Mouse (Mus musculus) heart, postnatal 0 days (tissue): ENCODE data around the gene Enox1. TPM values are rescaled to one million over a fixed set of nuclear protein-coding genes. Genes with fewer than 3 reads are reported as not detected.

Experiments
- ATAC-seq: fragments of 200-750 bp; cut with Nextera tagmentation; 2 replicates; pipeline ENCODE4 v1.8.0; 2017; ENCODE audit warnings: low read depth, moderate number of reproducible peaks, moderate library complexity; ENCODE audit not compliant: insufficient read depth
- DNase-seq: peaks from one replicate; pipeline ENCODE4 v3.0.0-alpha.2; 2016; ENCODE audit warnings: low spot score
- H3K27ac ChIP-seq: fragments of 300-500 bp; sonication (generic); 2 replicates; pipeline ENCODE4 v1.5.1; 2014; ENCODE audit warnings: low read depth, mild to moderate bottlenecking
- H3K27me3 ChIP-seq: fragments of 300-500 bp; sonication (generic); 2 replicates; pipeline ENCODE4 v1.6.1; 2014; ENCODE audit warnings: low read length, mixed read lengths; ENCODE audit not compliant: control insufficient read depth, insufficient read depth
- H3K36me3 ChIP-seq: fragments of 300-500 bp; sonication (generic); replicated peaks from 2 replicates; pipeline ENCODE4 v1.6.1; 2014; ENCODE audit warnings: low read length, mixed read lengths; ENCODE audit not compliant: control insufficient read depth, insufficient read depth
- H3K4me1 ChIP-seq: fragments of 300-500 bp; sonication (generic); 2 replicates; pipeline ENCODE4 v1.6.1; 2014; ENCODE audit warnings: antibody characterized with exemption; ENCODE audit not compliant: control insufficient read depth, insufficient read depth
- H3K4me2 ChIP-seq: fragments of 300-500 bp; sonication (generic); 2 replicates; pipeline ENCODE4 v1.6.1; 2014; ENCODE audit warnings: low read depth, mild to moderate bottlenecking, low read length, moderate library complexity
- H3K4me3 ChIP-seq: fragments of 300-500 bp; sonication (generic); 2 replicates; pipeline ENCODE4 v1.5.1; 2014; ENCODE audit warnings: low read depth, low read length
- H3K9ac ChIP-seq: fragments of 300-500 bp; sonication (generic); replicated peaks from 2 replicates; pipeline ENCODE4 v1.6.1; 2014; ENCODE audit warnings: low read depth, low read length, mixed read lengths
- H3K9me3 ChIP-seq: fragments of 300-500 bp; sonication (generic); replicated peaks from 2 replicates; pipeline ENCODE4 v1.6.1; 2016; ENCODE audit warnings: low read length; ENCODE audit not compliant: control insufficient read depth
- CTCF ChIP-seq: IDR thresholded peaks from 2 replicates; pipeline ENCODE4 v1.5.1; 2016; ENCODE audit warnings: antibody characterized with exemption, control low read depth, low read depth
- EP300 ChIP-seq: IDR thresholded peaks from 2 replicates; pipeline ENCODE4 v1.6.1; 2016; ENCODE audit warnings: antibody characterized with exemption, low read depth
- WGBS: fragments of 180-500 bp; shearing (Covaris S2); extraction: QIAGEN DNeasy Blood & Tissue Kit; methylation state at CpG from one replicate; pipeline ENCODE4 v1.1.7; 2014; 5-methylcytosine and 5-hydroxymethylcytosine counted together
- polyA plus RNA-seq: library from polyadenylated mRNA; unstranded; fragments of >200 nt; fragmentation: Nextera tagmentation; extraction: Ambion mirVana; gene quantifications from 2 replicates; pipeline ENCODE4 v1.2.1, GENCODE M21; 2015
- total RNA-seq: library from RNA; depleted of rRNA; stranded (reverse); fragments of >200 nt; gene quantifications from 2 replicates; pipeline ENCODE4 v1.2.3, GENCODE M21; 2014; ENCODE audit warnings: low replicate concordance

The Enox1 gene
- total and polyA plus RNA-seq, 2 experiments from 2014 or later = 0.83 to 2.6 TPM

- no peak overlapping the region for H3K9ac ChIP-seq
Measured at GRCm38 (mm10) chr14:77706511-77707246, 550.1 kb downstream of the Enox1 start.

GRCm38 (mm10) chr14:77707279-77707678 is 550.7 kb downstream of the Enox1 start:
- H3K27ac ChIP-seq = no peak overlapping the region
- H3K4me1 ChIP-seq = no peaks in the 10 kb centered on the region; the same call in 1 of the 2 replicates
- TF ChIP-seq EP300 (no peak), CTCF (no peak)
- DNase-seq = no peak
- ATAC-seq = no peak
- no peak overlapping the region for H3K9ac ChIP-seq
- no peaks in the 10 kb centered on the region for H3K36me3 ChIP-seq
- H3K27me3 ChIP-seq = no peaks in the 10 kb centered on the region
- WGBS = 76% methylated on average over 12 of the region's 12 CpGs
- H3K9me3 ChIP-seq = no peaks in the 10 kb centered on the region
- no peak overlapping the region for H3K4me2 ChIP-seq
- H3K4me3 ChIP-seq = no peak overlapping the region

More at GRCm38 (mm10) chr14:77706511-77707246, 550.1 kb downstream of the Enox1 start:
- TF ChIP-seq CTCF = no peak
- no peak for TF ChIP-seq EP300
- no peak for ATAC-seq
- WGBS = 55% methylated on average over 21 of the region's 21 CpGs
- Histone ChIP-seq H3K36me3 (no peaks in the 10 kb centered on the region), H3K27me3 (no peaks in the 10 kb centered on the region), H3K27ac (no peak overlapping the region), H3K4me3 (no peak overlapping the region), H3K9me3 (no peaks in the 10 kb centered on the region), H3K4me2 (peak overlapping the region; percentile 40; the same call in 1 of the 2 replicates), H3K4me1 (no peaks in the 10 kb centered on the region; the same call in 1 of the 2 replicates)
- DNase-seq = no peak

GRCm38 (mm10) chr14:77708354-77709150 is 552.0 kb downstream of the Enox1 start:
- H3K9ac ChIP-seq = no peak overlapping the region
- H3K4me1 ChIP-seq = no peaks in the 10 kb centered on the region; the same call in 1 of the 2 replicates
- no peak overlapping the region for H3K27ac ChIP-seq
- H3K4me2 ChIP-seq = no peak overlapping the region
- ATAC-seq = no peak
- no peaks in the 10 kb centered on the region for H3K36me3 ChIP-seq
- WGBS = 53% methylated on average over 12 of the region's 12 CpGs
- no peak for DNase-seq
- no peaks in the 10 kb centered on the region for H3K27me3 ChIP-seq
- no peak overlapping the region for H3K4me3 ChIP-seq
- TF ChIP-seq EP300 = no peak
- TF ChIP-seq CTCF = 0 out of 2 replicates have a peak, but pooled peaks have one; percentile 20
- H3K9me3 ChIP-seq = no peaks in the 10 kb centered on the region

- ATAC-seq (no peak), DNase-seq (no peak)
- H3K4me1 ChIP-seq = peaks cover 4% of the 10 kb centered on the region; the same call in 1 of the 2 replicates
- no peaks in the 10 kb centered on the region for H3K36me3 ChIP-seq
- no peaks in the 10 kb centered on the region for H3K9me3 ChIP-seq
- H3K4me3 ChIP-seq = no peak overlapping the region
- no peaks in the 10 kb centered on the region for H3K27me3 ChIP-seq
- WGBS = 78% methylated on average over 9 of the region's 9 CpGs
- TF ChIP-seq EP300 = no peak
- no peak for TF ChIP-seq CTCF
- no peak overlapping the region for H3K27ac ChIP-seq
- no peak overlapping the region for H3K9ac ChIP-seq
- no peak overlapping the region for H3K4me2 ChIP-seq
Measured at GRCm38 (mm10) chr14:77714931-77715535, 558.5 kb downstream of the Enox1 start.

GRCm38 (mm10) chr14:77716981-77717380 is 560.4 kb downstream of the Enox1 start:
- Histone ChIP-seq H3K27ac (no peak overlapping the region), H3K9me3 (no peaks in the 10 kb centered on the region), H3K4me2 (no peak overlapping the region), H3K27me3 (no peaks in the 10 kb centered on the region), H3K4me3 (no peak overlapping the region), H3K9ac (no peak overlapping the region), H3K36me3 (no peaks in the 10 kb centered on the region), H3K4me1 (peaks cover 4% of the 10 kb centered on the region; the same call in 1 of the 2 replicates)
- ATAC-seq = no peak
- TF ChIP-seq EP300 = no peak
- no peak for TF ChIP-seq CTCF
- DNase-seq = no peak
- WGBS = 92% methylated on average over 5 of the region's 5 CpGs
